Mouse (Mus musculus): Measurements from ENCODE around the gene Irf4.

- TF ChIP-seq EP300 (IDR thresholded peaks at IDR 0.05; ENCODE audit: low read depth) = no peak
- TF ChIP-seq CTCF (IDR thresholded peaks at IDR 0.05; ENCODE audit: low read depth) = no peak
Observed at GRCm38 (mm10) chr13:30737257-30737656, 11.8 kb upstream of the Irf4 start.
